Mouse (Mus musculus) olfactory bulb, adult 2 months (tissue): ENCODE data around the gene Zfp719.

Source experiments
- CTCF ChIP-seq: fragments of 200-500 bp; IDR thresholded peaks from 2 replicates; pipeline ENCODE4 v1.5.1; 2012; ENCODE audit warnings: low read depth, mild to moderate bottlenecking, low read length, moderate library complexity; ENCODE audit not compliant: insufficient read depth
- POLR2A ChIP-seq: fragments of 200-500 bp; IDR thresholded peaks from 2 replicates; pipeline ENCODE4 v1.6.1; 2012; ENCODE audit warnings: mild to moderate bottlenecking, low read depth, low read length, moderate library complexity; ENCODE audit not compliant: insufficient read depth

- TF ChIP-seq CTCF, result no peak
- TF ChIP-seq POLR2A, result no peak
Observed at GRCm38 (mm10) chr7:43556901-43557300, 22.5 kb upstream of the Zfp719 start.
